Mouse (Mus musculus) midbrain, embryonic 13.5 days (tissue): ENCODE data around the gene Slc51a. TPM values are rescaled to one million over a fixed set of nuclear protein-coding genes. Genes with fewer than 3 reads are reported as not detected.

Experiments used
- ATAC-seq: fragments of 200-750 bp; cut with Nextera tagmentation; 2 replicates; pipeline ENCODE4 v1.8.0; 2017; ENCODE audit warnings: mild to moderate bottlenecking, moderate TSS enrichment, moderate library complexity
- H3K27ac ChIP-seq: fragments of 300-500 bp; sonication (generic); 2 replicates; pipeline ENCODE4 v1.5.1; 2015; ENCODE audit warnings: inconsistent platforms, mild to moderate bottlenecking, moderate library complexity
- H3K27me3 ChIP-seq: fragments of 300-500 bp; sonication (generic); 2 replicates; pipeline ENCODE4 v1.6.1; 2015; ENCODE audit warnings: mild to moderate bottlenecking, inconsistent platforms
- H3K36me3 ChIP-seq: fragments of 300-500 bp; sonication (generic); 2 replicates; pipeline ENCODE4 v1.6.1; 2015; ENCODE audit warnings: mild to moderate bottlenecking, inconsistent platforms
- H3K4me1 ChIP-seq: fragments of 300-500 bp; sonication (generic); replicated peaks from 2 replicates; pipeline ENCODE4 v1.6.1; 2015; ENCODE audit warnings: inconsistent platforms
- H3K4me2 ChIP-seq: fragments of 300-500 bp; sonication (generic); replicated peaks from 2 replicates; pipeline ENCODE4 v1.6.1; 2015; ENCODE audit warnings: moderate library complexity, mild to moderate bottlenecking, inconsistent platforms
- H3K4me3 ChIP-seq: fragments of 300-500 bp; sonication (generic); replicated peaks from 2 replicates; pipeline ENCODE4 v1.5.1; 2015; ENCODE audit warnings: mild to moderate bottlenecking, inconsistent platforms
- H3K9ac ChIP-seq: fragments of 300-500 bp; sonication (generic); replicated peaks from 2 replicates; pipeline ENCODE4 v1.6.1; 2015; ENCODE audit warnings: mild to moderate bottlenecking, inconsistent platforms
- H3K9me3 ChIP-seq: fragments of 300-500 bp; sonication (generic); 2 replicates; pipeline ENCODE4 v1.6.1; 2016; ENCODE audit warnings: mild to moderate bottlenecking, inconsistent platforms
- WGBS: fragments of 180-500 bp; shearing (Covaris S2); methylation state at CpG from one replicate; pipeline ENCODE4 v1.1.7; 2015; 5-methylcytosine and 5-hydroxymethylcytosine counted together
- polyA plus RNA-seq: library from polyadenylated mRNA; unstranded; fragments of >200 nt; fragmentation: Nextera tagmentation; extraction: Ambion mirVana; gene quantifications from 2 replicates; pipeline ENCODE4 v1.2.1, GENCODE M21; 2015

The Slc51a gene
- polyA plus RNA-seq = 0.27 and 0.39 TPM in 2 replicates

DNA sequence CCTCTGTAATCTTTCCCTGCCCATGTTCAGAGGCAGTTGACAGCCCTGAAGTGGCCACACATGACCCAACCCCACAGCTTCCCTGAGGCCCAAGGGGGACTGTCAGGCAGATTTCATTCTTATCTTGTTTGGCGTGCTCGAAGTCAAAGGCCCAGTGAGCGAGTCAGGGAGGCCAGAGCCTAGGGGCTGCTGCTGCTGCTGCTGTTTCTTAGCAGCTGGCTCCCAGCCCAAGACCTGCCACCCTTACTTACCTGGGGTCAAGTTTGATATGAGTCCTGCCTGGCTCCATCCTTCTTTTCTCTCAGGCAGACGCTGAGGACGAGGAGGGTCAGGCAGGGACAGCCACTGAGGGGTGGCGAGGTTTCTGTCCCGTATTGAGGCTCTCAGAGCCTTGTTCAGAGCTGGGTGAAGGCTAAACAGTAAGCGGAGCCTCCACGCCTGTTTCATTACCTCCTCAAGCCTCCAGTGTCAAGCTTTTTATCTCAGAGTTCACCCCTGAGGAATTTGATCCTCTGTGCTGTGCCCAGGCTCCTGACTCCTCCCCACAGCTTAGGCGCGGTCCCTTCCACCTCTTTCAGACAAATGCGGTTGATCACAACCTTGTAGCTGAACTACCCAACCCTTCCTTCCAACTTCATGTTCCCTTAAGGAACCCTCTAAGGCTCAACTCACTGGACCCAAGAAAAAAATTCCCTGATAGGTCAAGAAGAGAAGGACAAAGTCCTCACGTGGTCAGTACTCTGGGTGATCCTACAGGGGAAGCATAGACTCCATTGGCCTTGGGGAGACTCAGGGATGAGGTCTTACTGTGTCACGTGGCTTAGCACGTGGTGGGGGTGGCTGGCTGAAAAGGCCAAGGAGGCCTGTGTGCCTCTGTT is at the start of gene Slc51a:
TSS of gene Slc51a (minus strand) at position 646 of the 878 bp plus-strand sequence.
- Histone ChIP-seq H3K27ac (no peak within 1 kb of the TSS), H3K4me1 (no peaks in the 10 kb centered on the region), H3K27me3 (no peaks in the 10 kb centered on the region), H3K4me3 (no peak within 1 kb of the TSS), H3K4me2 (no peak within 1 kb of the TSS), H3K36me3 (no peaks in the 10 kb centered on the region), H3K9me3 (no peaks in the 10 kb centered on the region), H3K9ac (no peak within 1 kb of the TSS)
- WGBS = 59% methylated on average over 15 of the region's 15 CpGs
- no peak for ATAC-seq

GRCm38 (mm10) chr16:32535157-32535751 is 47.6 kb upstream of the Slc51a start:
- Histone ChIP-seq H3K27ac (no peak overlapping the region), H3K36me3 (no peaks in the 10 kb centered on the region), H3K4me1 (peaks cover 23% of the 10 kb centered on the region), H3K9me3 (no peaks in the 10 kb centered on the region), H3K4me2 (no peak overlapping the region), H3K9ac (no peak overlapping the region), H3K27me3 (no peaks in the 10 kb centered on the region), H3K4me3 (no peak overlapping the region)
- 22% methylated on average over 5 of the region's 5 CpGs for WGBS
- ATAC-seq = no peak

- 52% methylated on average over 18 of the region's 18 CpGs for WGBS
- 0 out of 2 replicates have a peak, but pooled peaks have one; percentile 50 for ATAC-seq
Measured at GRCm38 (mm10) chr16:32532878-32533826, 45.5 kb upstream of the Slc51a start.

DNA sequence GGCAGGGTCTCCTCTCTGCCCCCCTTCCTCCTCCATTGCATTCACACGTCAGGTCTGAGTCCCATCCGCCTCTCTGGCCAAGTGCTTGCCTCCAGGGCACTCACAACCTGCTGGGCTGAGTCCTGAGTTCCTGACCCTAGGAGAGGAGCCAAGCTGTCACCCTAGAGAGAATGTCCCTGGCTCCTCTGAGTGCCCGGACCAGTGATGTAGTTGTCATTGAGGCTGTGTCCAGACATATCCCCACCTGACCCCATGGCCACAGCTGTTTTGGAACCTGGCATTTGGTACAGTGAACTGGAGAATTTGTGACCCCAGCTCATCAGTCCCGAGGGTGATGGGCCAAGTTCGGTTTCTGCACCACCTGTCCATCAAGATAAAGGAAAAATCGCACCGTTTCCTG is 39.2 kb upstream of the Slc51a start:
- ATAC-seq = no peak
- H3K36me3 ChIP-seq = no peaks in the 10 kb centered on the region
- 74% methylated on average over 7 of the region's 7 CpGs for WGBS
- H3K4me2 ChIP-seq = no peak overlapping the region
- H3K9ac ChIP-seq = no peak overlapping the region
- no peak overlapping the region for H3K27ac ChIP-seq
- peaks cover 13% of the 10 kb centered on the region for H3K4me1 ChIP-seq
- H3K27me3 ChIP-seq = no peaks in the 10 kb centered on the region
- no peak overlapping the region for H3K4me3 ChIP-seq
- no peaks in the 10 kb centered on the region for H3K9me3 ChIP-seq

More at GRCm38 (mm10) chr16:32532878-32533826, 45.5 kb upstream of the Slc51a start:
- peaks cover 18% of the 10 kb centered on the region for H3K4me1 ChIP-seq
- no peak overlapping the region for H3K4me2 ChIP-seq
- H3K27me3 ChIP-seq = no peaks in the 10 kb centered on the region
- no peak overlapping the region for H3K27ac ChIP-seq
- H3K9ac ChIP-seq = no peak overlapping the region
- no peak overlapping the region for H3K4me3 ChIP-seq
- H3K36me3 ChIP-seq = no peaks in the 10 kb centered on the region
- no peaks in the 10 kb centered on the region for H3K9me3 ChIP-seq

- H3K9ac ChIP-seq = no peak overlapping the region
- no peaks in the 10 kb centered on the region for H3K36me3 ChIP-seq
- ATAC-seq = peak; percentile 48
- H3K27me3 ChIP-seq = no peaks in the 10 kb centered on the region; the same call in 1 of the 2 replicates
- H3K4me2 ChIP-seq = no peak overlapping the region
- WGBS = 45% methylated on average over 5 of the region's 5 CpGs
- H3K4me3 ChIP-seq = no peak overlapping the region
- peaks cover 16% of the 10 kb centered on the region for H3K4me1 ChIP-seq
- no peaks in the 10 kb centered on the region for H3K9me3 ChIP-seq
- H3K27ac ChIP-seq = peak overlapping the region; percentile 64
Measured at GRCm38 (mm10) chr16:32524244-32524615, 36.6 kb upstream of the Slc51a start.

DNA sequence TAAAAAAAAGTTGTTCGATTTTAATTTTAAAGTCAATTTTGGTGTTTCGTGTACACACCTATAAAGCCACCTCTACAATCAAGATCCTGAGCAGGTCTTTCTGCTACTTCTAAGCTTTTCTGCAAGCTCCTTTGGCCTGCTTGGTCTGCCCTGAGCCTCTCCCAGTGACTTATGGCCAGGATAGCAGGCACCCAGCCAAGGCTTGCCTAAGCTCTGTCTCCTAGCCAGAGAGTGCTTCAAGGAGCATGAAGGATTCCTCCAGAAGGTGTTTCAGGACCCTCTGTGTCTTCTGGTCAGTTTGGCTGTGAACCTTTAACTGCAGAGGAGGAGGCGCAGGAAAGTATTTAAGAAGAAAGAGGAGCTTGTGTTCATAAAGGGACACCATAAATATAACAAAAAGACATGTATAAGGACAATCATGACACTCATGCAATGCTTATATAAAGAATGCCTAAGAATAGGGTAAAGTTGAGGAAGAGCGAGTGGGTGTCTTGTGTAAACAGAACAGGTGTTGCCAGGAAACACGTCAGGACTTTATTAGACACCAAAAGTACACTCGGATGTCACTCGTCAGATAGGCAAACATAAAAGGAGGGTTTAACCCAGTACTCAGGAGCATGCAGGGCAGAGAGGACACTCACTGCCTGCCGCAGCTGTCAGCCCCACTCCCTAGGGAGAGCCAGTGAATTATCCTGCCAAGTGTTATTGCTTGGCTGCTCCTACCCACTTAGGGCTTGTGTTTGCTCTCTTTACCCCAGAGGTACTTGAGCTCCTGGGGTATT is 36.0 kb upstream of the Slc51a start:
- Histone ChIP-seq H3K4me3 (no peak overlapping the region), H3K9ac (no peak overlapping the region), H3K27me3 (no peaks in the 10 kb centered on the region; the same call in 1 of the 2 replicates), H3K4me1 (peaks cover 16% of the 10 kb centered on the region), H3K27ac (peak overlapping the region; percentile 64; the same call in 1 of the 2 replicates), H3K4me2 (no peak overlapping the region), H3K9me3 (no peaks in the 10 kb centered on the region), H3K36me3 (no peaks in the 10 kb centered on the region)
- ATAC-seq = peak; percentile 87
- 57% methylated on average over 8 of the region's 8 CpGs for WGBS

- no peak for ATAC-seq
- H3K9me3 ChIP-seq = no peaks in the 10 kb centered on the region
- H3K4me1 ChIP-seq = peaks cover 16% of the 10 kb centered on the region
- no peaks in the 10 kb centered on the region for H3K36me3 ChIP-seq
- H3K27ac ChIP-seq = no peak overlapping the region
- WGBS = 91% methylated on average over 6 of the region's 6 CpGs
- H3K27me3 ChIP-seq = no peaks in the 10 kb centered on the region; the same call in 1 of the 2 replicates
- no peak overlapping the region for H3K9ac ChIP-seq
- no peak overlapping the region for H3K4me2 ChIP-seq
- H3K4me3 ChIP-seq = no peak overlapping the region
Measured at GRCm38 (mm10) chr16:32522578-32523194, 35.0 kb upstream of the Slc51a start.

- Histone ChIP-seq H3K9me3 (no peaks in the 10 kb centered on the region), H3K4me1 (peaks cover 31% of the 10 kb centered on the region), H3K4me3 (no peak overlapping the region), H3K27me3 (no peaks in the 10 kb centered on the region; the same call in 1 of the 2 replicates), H3K36me3 (no peaks in the 10 kb centered on the region), H3K4me2 (no peak overlapping the region), H3K9ac (0 out of 2 replicates have a peak overlapping the region, but pooled peaks have one; percentile 14), H3K27ac (0 out of 2 replicates have a peak overlapping the region, but pooled peaks have one; percentile 11)
- 62% methylated on average over 9 of the region's 9 CpGs for WGBS
- ATAC-seq = no peak
Measured at GRCm38 (mm10) chr16:32520372-32520748, 32.7 kb upstream of the Slc51a start.

GRCm38 (mm10) chr16:32519656-32520371 is 32.1 kb upstream of the Slc51a start:
- H3K27ac ChIP-seq = 0 out of 2 replicates have a peak overlapping the region, but pooled peaks have one; percentile 11
- no peaks in the 10 kb centered on the region for H3K9me3 ChIP-seq

DNA sequence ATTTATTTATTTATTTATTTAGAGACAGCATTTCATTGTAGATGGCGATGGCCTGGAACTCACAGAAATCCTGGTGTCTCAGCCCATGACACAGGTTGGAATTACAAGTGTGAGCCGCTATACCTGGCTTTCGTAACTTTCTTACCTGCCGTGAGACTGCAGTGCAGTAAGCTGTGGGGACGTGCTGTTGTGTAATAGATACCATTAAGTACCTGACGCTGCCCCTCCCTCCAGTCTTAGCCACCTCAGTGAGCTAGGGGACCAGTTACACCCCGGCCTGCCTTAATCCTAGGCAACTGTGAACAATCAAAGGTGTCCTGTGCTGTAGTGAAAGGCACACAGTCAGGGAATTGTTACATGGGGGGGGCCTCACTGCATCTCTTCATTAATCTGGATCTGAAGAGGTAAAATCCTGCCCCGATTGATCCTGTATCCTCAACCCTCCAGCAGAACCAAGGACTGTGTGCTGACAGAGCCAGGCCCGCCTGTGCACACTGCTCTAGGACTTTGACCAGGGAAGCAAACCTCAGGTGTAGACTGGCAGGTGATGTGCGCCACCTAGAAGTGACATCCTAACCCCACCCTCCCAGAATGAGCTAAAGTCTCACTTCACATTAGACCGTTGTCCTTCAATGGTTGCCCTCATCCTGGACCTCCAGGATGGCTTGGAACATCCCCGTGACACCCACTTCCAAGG is 30.3 kb upstream of the Slc51a start:
- no peaks in the 10 kb centered on the region for H3K36me3 ChIP-seq
- H3K9ac ChIP-seq = no peak overlapping the region
- no peaks in the 10 kb centered on the region; the same call in 1 of the 2 replicates for H3K27me3 ChIP-seq
- H3K27ac ChIP-seq = no peak overlapping the region
- no peaks in the 10 kb centered on the region for H3K9me3 ChIP-seq
- H3K4me2 ChIP-seq = no peak overlapping the region
- no peak overlapping the region for H3K4me3 ChIP-seq
- peaks cover 22% of the 10 kb centered on the region for H3K4me1 ChIP-seq
- 88% methylated on average over 12 of the region's 12 CpGs for WGBS
- ATAC-seq = no peak

More at GRCm38 (mm10) chr16:32519656-32520371, 32.1 kb upstream of the Slc51a start:
- Histone ChIP-seq H3K9ac (0 out of 2 replicates have a peak overlapping the region, but pooled peaks have one; percentile 14), H3K4me2 (no peak overlapping the region), H3K4me3 (no peak overlapping the region), H3K36me3 (no peaks in the 10 kb centered on the region), H3K27me3 (no peaks in the 10 kb centered on the region; the same call in 1 of the 2 replicates), H3K4me1 (peaks cover 35% of the 10 kb centered on the region)
- no peak for ATAC-seq
- WGBS = 88% methylated on average over 15 of the region's 15 CpGs
